Mouse (Mus musculus) brain, embryonic 14.5 days (tissue): ENCODE measurements around the gene Inpp5f.

Experiments
- CTCF ChIP-seq: fragments of 200-500 bp; IDR thresholded peaks from 2 replicates; pipeline ENCODE4 v1.5.1; 2012; ENCODE audit warnings: inconsistent platforms, mild to moderate bottlenecking, moderate library complexity, borderline replicate concordance; ENCODE audit not compliant: insufficient read depth, insufficient read length; ENCODE audit errors: extremely low read depth
- POLR2A ChIP-seq: fragments of 200-500 bp; IDR thresholded peaks from 2 replicates; pipeline ENCODE4 v1.6.1; 2012; ENCODE audit warnings: mild to moderate bottlenecking, inconsistent platforms, borderline replicate concordance; ENCODE audit not compliant: poor library complexity, insufficient read depth, insufficient read length, severe bottlenecking; ENCODE audit errors: extremely low read depth

GRCm38 (mm10) chr7:128627723-128628122 is 16.6 kb downstream of the Inpp5f start:
- TF ChIP-seq CTCF (no peak), POLR2A (no peak)
